Mouse (Mus musculus) cerebellum, adult 2 months (tissue): ENCODE measurements around the gene Smchd1. TPM values are rescaled to one million over a fixed set of nuclear protein-coding genes. Genes with fewer than 3 reads are reported as not detected.
"Not testable (repeated sequence)": the region's sequence is repeated elsewhere in the genome, so short reads cannot be mapped to it uniquely, and the experiment has no call there.

Experiments used
- DNase-seq, 2 experiments: peaks; one replicate each; pipeline ENCODE4 v3.0.0; 2021
- H3K27ac ChIP-seq: fragments of 200-500 bp; 2 replicates; pipeline ENCODE4 v1.5.1; 2012; ENCODE audit warnings: low read length, control low read depth, inconsistent platforms; ENCODE audit not compliant: insufficient read depth
- H3K27me3 ChIP-seq: fragments of 200-500 bp; 2 replicates; pipeline ENCODE4 v1.6.1; 2012; ENCODE audit warnings: inconsistent platforms, mild to moderate bottlenecking, low read length, moderate library complexity; ENCODE audit not compliant: control insufficient read depth, insufficient read depth
- H3K4me1 ChIP-seq: fragments of 200-500 bp; 2 replicates; pipeline ENCODE4 v1.6.1; 2011; ENCODE audit warnings: low read length; ENCODE audit not compliant: control insufficient read depth, insufficient read depth
- H3K4me3 ChIP-seq: fragments of 200-500 bp; replicated peaks from 2 replicates; pipeline ENCODE3; 2011; ENCODE audit warnings: mild to moderate bottlenecking, low read depth, low read length, control low read depth; ENCODE audit not compliant: insufficient read depth
- CTCF ChIP-seq: fragments of 200-500 bp; IDR thresholded peaks from 2 replicates; pipeline ENCODE4 v1.5.1; 2011; ENCODE audit warnings: low read depth, mild to moderate bottlenecking, control low read depth, low read length, moderate library complexity, borderline replicate concordance; ENCODE audit not compliant: insufficient read depth
- POLR2A ChIP-seq: fragments of 200-500 bp; IDR thresholded peaks from 2 replicates; pipeline ENCODE4 v1.6.1; 2011; ENCODE audit warnings: low read length, control low read depth, borderline replicate concordance; ENCODE audit not compliant: insufficient read depth
- WGBS: fragments of 180-500 bp; shearing (Covaris S2); methylation state at CpG from one replicate; pipeline ENCODE4 v1.1.7; 2018; 5-methylcytosine and 5-hydroxymethylcytosine counted together
- polyA plus RNA-seq: library from polyadenylated mRNA; depleted of rRNA; stranded (reverse); fragments of >200 nt; gene quantifications from 2 replicates; pipeline ENCODE4 v1.2.3, GENCODE M21; 2012

The Smchd1 gene
- polyA plus RNA-seq, 1 experiment = 24.6 TPM

DNA sequence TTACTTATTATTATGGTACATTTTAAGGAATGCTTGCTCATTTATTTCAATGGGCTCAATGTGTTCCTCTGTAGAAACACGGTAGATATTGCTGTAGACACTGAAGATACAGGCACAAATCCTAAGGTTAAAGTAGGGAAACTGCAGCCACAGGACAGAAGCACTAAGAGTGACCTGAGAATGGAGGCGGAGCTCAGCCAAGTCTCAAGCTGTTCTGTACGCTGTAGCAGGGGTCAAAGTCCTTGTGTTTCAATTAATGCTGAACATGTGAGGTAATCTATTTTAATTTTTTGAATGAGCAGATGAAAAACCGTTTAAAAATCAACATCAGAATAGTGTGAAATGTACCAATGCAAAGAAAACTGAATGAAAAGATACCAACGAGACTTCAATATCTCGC lies 31.9 kb downstream of the Smchd1 start:
- H3K27me3 ChIP-seq = no peaks in the 10 kb centered on the region
- H3K4me1 ChIP-seq = no peaks in the 10 kb centered on the region
- no peak for TF ChIP-seq POLR2A
- no peak for TF ChIP-seq CTCF
- DNase-seq = no peak
- H3K4me3 ChIP-seq = no peak overlapping the region
- WGBS = 89% methylated on average over 6 of the region's 6 CpGs
- no peak overlapping the region for H3K27ac ChIP-seq

DNA sequence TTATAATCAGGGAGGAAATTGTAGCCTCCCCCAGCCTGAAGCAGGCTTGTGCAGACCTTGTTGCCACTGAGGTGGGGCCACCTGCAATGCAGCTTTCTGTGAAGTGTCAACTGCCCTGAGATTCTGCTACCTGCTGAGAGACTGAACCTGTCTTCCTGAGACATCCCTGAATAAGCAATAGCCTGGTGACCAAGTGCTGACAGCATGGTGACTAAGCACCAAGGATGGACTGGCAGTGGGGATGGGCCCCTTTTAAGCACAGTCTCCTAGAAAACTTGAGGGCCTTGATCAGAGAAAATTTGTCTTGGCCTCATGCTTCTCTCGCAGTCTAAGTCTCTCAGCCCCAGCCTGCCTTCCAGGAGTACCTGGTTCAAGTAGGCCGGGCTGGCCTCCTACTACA lies 52.6 kb downstream of the Smchd1 start:
- not testable (repeated sequence) for H3K4me3 ChIP-seq, H3K27me3 ChIP-seq, H3K4me1 ChIP-seq, DNase-seq, H3K27ac ChIP-seq
- WGBS = 96% methylated on average over 2 of the region's 2 CpGs

DNA sequence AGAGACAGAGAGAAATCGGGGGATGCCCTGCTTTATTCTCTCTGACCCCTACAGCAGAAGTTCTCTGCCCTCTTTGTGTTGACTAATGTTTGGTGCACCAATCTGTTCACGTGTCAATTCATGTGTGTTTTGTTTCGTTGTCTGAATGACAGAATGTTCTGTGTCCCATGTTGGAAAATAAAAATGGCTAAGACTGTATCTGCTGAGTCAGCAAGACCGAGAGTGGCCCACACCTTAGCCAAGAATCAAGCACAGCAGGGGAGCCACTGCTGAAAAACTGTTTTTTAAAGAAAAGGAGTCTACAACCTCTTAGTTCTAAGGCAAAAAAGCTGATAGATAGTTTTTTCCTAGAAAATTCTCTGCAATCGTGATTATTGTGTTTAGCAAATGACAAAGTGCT lies 55.7 kb downstream of the Smchd1 start:
- not testable (repeated sequence) for DNase-seq, H3K4me1 ChIP-seq, H3K27me3 ChIP-seq, H3K4me3 ChIP-seq, H3K27ac ChIP-seq
- WGBS = 78% methylated on average over 5 of the region's 5 CpGs

DNA sequence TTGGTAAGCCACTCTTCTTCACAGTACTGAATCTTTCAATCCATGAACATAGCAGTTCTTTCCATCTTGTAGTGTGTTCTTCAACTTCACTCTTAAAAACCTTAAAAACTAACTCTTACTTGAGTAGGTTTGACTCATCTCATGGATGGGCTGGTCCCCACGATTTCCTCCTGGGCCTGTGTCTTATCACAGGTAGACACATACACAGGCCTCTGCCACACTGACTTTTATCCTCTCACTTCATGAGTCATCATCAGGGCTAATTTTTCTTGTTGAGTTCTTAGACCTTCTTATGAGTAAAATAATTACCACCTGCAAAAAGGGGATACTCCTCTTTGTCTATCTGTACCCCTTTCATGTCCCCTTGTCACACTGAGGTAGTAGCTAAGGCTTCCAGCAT lies 58.1 kb downstream of the Smchd1 start:
- Histone ChIP-seq H3K4me3 (no peak overlapping the region), H3K4me1 (no peaks in the 10 kb centered on the region), H3K27ac (no peak overlapping the region), H3K27me3 (no peaks in the 10 kb centered on the region)
- no peak for DNase-seq
- TF ChIP-seq POLR2A = no peak
- 93% methylated on average over 1 of the region's 1 CpGs for WGBS

DNA sequence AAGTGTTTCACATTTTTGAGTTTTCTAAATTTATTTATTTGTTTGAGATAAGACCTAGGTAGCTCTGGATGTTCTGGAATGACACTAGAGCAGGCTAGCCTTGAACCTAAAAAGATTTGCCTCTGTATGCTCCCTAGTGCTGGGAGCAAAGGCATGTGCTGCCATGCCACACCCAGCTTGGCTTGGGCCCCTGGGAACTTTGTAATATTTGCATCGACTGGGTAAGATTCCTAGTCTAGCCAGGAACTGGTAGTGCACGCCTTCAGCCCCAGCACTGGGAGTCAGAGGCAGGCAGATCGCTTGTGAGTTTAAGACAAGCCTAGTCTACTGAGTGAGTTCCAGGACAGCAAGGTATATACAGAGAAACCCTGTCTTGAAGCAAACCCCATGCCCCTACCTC lies 87.7 kb downstream of the Smchd1 start:
- 76% methylated on average over 3 of the region's 3 CpGs for WGBS
- Histone ChIP-seq H3K27me3 (no peaks in the 10 kb centered on the region), H3K4me3 (no peak overlapping the region), H3K4me1 (no peaks in the 10 kb centered on the region), H3K27ac (no peak overlapping the region)
- no peak for DNase-seq
- no peak for TF ChIP-seq CTCF
- no peak for TF ChIP-seq POLR2A

DNA sequence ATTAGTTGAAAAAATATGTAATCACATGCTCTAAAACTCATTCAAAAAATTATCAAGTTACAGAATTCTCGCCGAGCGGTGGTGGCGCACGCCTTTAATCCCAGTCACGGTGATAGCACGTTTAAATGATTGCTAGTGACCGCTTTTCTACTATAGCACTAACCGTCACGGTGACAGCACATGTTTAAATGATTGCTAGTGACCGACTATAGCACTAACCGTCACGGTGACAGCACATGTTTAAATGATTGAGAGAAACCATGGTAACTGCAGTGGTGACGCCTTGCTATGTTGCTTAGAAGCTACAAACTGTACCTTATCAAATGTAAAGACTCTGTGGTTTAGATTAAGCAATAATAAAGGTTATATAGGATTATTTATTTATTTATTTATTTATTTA lies 94.8 kb downstream of the Smchd1 start:
- 92% methylated on average over 14 of the region's 14 CpGs for WGBS
- H3K27me3 ChIP-seq = no peaks in the 10 kb centered on the region
- H3K27ac ChIP-seq = no peak overlapping the region
- H3K4me1 ChIP-seq = no peaks in the 10 kb centered on the region
- DNase-seq = no peak
- H3K4me3 ChIP-seq = no peak overlapping the region
- TF ChIP-seq POLR2A = no peak
- no peak for TF ChIP-seq CTCF

DNA sequence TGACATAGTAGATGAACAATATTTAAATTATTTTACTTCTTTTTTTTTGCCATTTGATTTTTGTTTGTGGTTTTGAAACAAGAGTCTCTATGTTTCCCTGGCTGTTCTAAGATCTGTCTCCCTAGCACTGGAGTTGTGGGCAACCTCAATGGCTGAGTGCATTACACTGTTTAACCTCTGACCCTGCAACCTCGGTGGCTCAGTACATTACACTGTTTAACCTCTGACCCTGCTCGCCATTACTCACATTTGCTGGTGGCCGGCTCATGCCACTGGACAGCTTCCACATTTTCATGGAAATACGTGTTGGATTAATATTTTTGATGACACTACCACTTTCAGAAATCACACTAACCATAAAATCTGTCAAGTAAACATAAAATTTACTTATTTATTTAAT lies 97.2 kb downstream of the Smchd1 start:
- Histone ChIP-seq H3K27ac (no peak overlapping the region), H3K4me1 (no peaks in the 10 kb centered on the region), H3K4me3 (no peak overlapping the region), H3K27me3 (no peaks in the 10 kb centered on the region)
- 71% methylated on average over 4 of the region's 4 CpGs for WGBS
- TF ChIP-seq POLR2A (no peak), CTCF (no peak)
- no peak for DNase-seq

DNA sequence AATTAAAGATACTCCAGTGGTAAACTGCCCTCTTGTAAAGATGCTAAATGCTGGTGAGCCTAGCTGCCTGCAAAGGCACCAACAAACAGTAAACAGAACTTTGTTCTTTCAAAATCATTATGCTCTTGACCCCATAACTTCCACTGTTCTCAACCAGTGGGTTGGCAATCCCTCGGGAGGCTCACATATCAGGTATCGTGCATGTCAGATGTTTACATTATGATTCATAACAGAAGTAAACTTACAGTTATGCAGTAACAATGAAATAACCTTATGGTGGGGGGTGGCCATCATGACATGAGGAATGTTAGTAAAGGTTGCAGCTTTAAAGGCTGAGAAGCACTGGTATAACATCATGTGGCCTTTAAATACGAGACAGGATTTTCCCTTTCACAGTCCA lies 119.6 kb downstream of the Smchd1 start:
- DNase-seq = no peak
- Histone ChIP-seq H3K27me3 (no peaks in the 10 kb centered on the region), H3K27ac (no peak overlapping the region), H3K4me3 (no peak overlapping the region), H3K4me1 (no peaks in the 10 kb centered on the region)
- TF ChIP-seq POLR2A (no peak), CTCF (no peak)
- WGBS = 92% methylated on average over 3 of the region's 3 CpGs

DNA sequence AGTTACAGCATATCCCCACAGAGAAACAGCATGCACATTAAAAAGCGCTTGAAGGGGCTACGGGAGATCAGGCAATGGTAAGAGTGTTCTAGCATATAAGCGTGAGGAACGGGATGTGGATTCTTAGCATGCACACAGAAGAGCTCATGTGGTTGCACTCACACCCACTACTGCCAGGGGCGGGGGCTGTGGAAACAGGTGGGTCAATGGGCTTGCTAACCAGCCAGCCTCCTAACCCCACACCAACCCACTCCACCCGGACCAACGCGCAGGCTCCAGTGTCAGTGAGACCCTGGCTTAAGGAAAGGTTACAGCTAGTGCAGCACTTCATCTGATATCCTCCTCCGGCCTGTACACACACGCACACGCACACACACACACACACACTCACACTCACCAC lies 120.9 kb downstream of the Smchd1 start:
- Histone ChIP-seq H3K4me1 (no peaks in the 10 kb centered on the region), H3K4me3 (no peak overlapping the region), H3K27me3 (no peaks in the 10 kb centered on the region), H3K27ac (no peak overlapping the region)
- TF ChIP-seq CTCF (no peak), POLR2A (no peak)
- no peak for DNase-seq
- 92% methylated on average over 11 of the region's 11 CpGs for WGBS
